Mouse (Mus musculus): ENCODE data around the gene Clta. TPM values are rescaled to one million over a fixed set of nuclear protein-coding genes. Genes with fewer than 3 reads are reported as not detected.

Gene Clta
- total and polyA plus RNA-seq, 2 experiments from 2014 or later: 366 to 379 TPM

DNA sequence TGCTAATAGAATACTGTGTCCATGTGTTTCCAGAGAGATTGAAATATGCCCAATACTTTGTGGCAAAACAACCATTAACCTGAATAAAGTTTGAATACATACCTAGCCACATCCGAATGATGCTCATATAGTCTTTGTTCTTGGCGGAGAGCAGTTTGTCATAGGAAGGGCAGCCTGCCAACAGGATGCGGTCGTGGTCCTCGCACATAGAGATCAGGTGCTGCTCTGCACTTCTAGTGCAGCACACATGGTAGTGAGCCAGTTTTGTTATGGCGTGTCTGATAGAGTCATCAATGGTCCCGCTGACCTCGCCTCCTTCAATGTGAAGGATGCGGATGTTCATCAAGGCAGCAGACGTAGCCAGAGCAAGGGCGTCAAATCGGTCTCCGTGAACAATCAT, 55.4 kb downstream of the Clta start:
- 83% methylated on average over 13 of the region's 13 CpGs for WGBS
- Histone ChIP-seq H3K9me3 (ENCODE audit: low read length) (no peaks in the 10 kb centered on the region), H3K9ac (replicated peaks; ENCODE audit: low read length) (no peak overlapping the region), H3K4me3 (ENCODE audit: low read length) (no peak overlapping the region), H3K27ac (no peak overlapping the region), H3K27me3 (ENCODE audit: insufficient read depth, low read length) (no peaks in the 10 kb centered on the region), H3K36me3 (ENCODE audit: insufficient read depth, low read length) (no peaks in the 10 kb centered on the region; the same call in 1 of the 2 replicates), H3K4me1 (ENCODE audit: insufficient read depth, low read length) (no peaks in the 10 kb centered on the region), H3K4me2 (ENCODE audit: low read depth, low read length) (no peak overlapping the region)
- ATAC-seq (no peak), DNase-seq (ENCODE audit: low spot score) (no peak)
- no peak for TF ChIP-seq CTCF (IDR thresholded peaks at IDR 0.05; ENCODE audit: low read depth)

DNA sequence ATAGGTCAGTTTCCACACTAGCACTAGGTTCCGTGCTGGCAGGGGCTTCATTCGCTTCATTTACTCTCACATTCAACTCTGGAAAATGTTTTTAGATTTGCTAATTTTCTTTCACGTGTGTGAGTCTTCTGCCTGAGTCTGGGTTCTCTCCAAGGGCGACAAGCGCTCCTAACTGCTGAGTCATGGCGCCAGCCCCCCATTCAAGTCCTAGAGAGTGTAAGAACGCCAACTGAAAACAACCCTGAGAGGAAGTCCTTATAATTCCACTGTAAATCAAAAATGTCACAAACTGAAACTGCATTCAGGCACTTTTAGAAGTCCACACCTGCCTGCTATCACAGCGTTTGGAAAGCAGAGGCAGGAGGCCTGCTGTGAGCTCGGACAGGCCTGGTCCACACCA, 57.8 kb downstream of the Clta start:
- Histone ChIP-seq H3K9me3 (ENCODE audit: low read length) (no peaks in the 10 kb centered on the region), H3K27me3 (ENCODE audit: insufficient read depth, low read length) (no peaks in the 10 kb centered on the region), H3K27ac (no peak overlapping the region), H3K9ac (replicated peaks; ENCODE audit: low read length) (no peak overlapping the region), H3K4me3 (ENCODE audit: low read length) (no peak overlapping the region), H3K4me1 (ENCODE audit: insufficient read depth, low read length) (no peaks in the 10 kb centered on the region), H3K4me2 (ENCODE audit: low read depth, low read length) (no peak overlapping the region), H3K36me3 (ENCODE audit: insufficient read depth, low read length) (no peaks in the 10 kb centered on the region; the same call in 1 of the 2 replicates)
- WGBS: 63% methylated on average over 9 of the region's 9 CpGs
- DNase-seq (ENCODE audit: low spot score): no peak
- no peak for ATAC-seq
- TF ChIP-seq CTCF (IDR thresholded peaks at IDR 0.05; ENCODE audit: low read depth): no peak

GRCm38 (mm10) chr4:44062816-44063215, 58.6 kb downstream of the Clta start:
- Histone ChIP-seq H3K4me3 (ENCODE audit: low read length) (no peak overlapping the region), H3K27me3 (ENCODE audit: insufficient read depth, low read length) (no peaks in the 10 kb centered on the region), H3K9me3 (ENCODE audit: low read length) (no peaks in the 10 kb centered on the region), H3K4me2 (ENCODE audit: low read depth, low read length) (no peak overlapping the region), H3K4me1 (ENCODE audit: insufficient read depth, low read length) (no peaks in the 10 kb centered on the region), H3K36me3 (ENCODE audit: insufficient read depth, low read length) (no peaks in the 10 kb centered on the region; the same call in 1 of the 2 replicates), H3K27ac (no peak overlapping the region), H3K9ac (replicated peaks; ENCODE audit: low read length) (no peak overlapping the region)
- DNase-seq (ENCODE audit: low spot score): no peak
- no peak for ATAC-seq
- 87% methylated on average over 14 of the region's 14 CpGs for WGBS
- TF ChIP-seq CTCF (IDR thresholded peaks at IDR 0.05; ENCODE audit: low read depth): no peak

DNA sequence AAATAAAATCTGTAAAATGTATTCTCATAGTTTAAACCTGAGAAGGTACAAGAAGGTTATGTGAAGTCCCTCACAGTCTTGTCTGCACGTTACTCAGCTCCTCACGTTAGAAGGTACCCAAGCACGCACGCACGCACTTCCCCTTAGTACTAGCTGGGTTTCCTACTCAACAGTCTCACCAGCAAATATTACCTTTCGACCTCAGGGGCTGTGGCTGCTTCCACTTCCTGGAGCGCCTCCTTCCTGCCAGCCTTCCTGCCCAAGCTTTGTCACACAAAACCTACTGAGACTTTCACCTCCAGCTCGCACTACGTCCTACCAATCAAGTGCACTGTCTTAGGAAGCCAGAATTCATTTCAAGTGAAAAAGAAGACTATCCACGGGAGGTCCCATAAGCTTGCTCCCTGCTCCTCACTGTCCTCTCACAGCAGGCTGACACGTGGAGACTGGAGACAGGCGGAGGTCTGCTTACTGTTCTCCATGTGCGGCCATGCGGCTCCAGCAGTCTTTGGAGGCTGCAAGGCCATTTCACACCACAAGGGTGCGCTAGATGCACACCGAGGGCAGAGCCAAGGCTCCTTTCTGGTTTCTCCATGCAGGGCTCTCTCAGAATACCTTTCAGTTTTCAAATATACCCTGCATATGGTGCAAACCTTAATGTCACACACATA, 61.2 kb downstream of the Clta start:
- Histone ChIP-seq H3K9me3 (ENCODE audit: low read length) (no peaks in the 10 kb centered on the region), H3K4me2 (ENCODE audit: low read depth, low read length) (0 out of 2 replicates have a peak overlapping the region, but pooled peaks have one; percentile 18), H3K36me3 (ENCODE audit: insufficient read depth, low read length) (no peaks in the 10 kb centered on the region), H3K4me3 (ENCODE audit: low read length) (no peak overlapping the region), H3K4me1 (ENCODE audit: insufficient read depth, low read length) (no peaks in the 10 kb centered on the region), H3K27ac (no peak overlapping the region), H3K27me3 (ENCODE audit: insufficient read depth, low read length) (no peaks in the 10 kb centered on the region), H3K9ac (replicated peaks; ENCODE audit: low read length) (no peak overlapping the region)
- TF ChIP-seq CTCF (IDR thresholded peaks at IDR 0.05; ENCODE audit: low read depth): peak; percentile 99
- DNase-seq (ENCODE audit: low spot score): peak; percentile 90
- ATAC-seq: peak; percentile 87
- WGBS: 38% methylated on average over 16 of the region's 16 CpGs

DNA sequence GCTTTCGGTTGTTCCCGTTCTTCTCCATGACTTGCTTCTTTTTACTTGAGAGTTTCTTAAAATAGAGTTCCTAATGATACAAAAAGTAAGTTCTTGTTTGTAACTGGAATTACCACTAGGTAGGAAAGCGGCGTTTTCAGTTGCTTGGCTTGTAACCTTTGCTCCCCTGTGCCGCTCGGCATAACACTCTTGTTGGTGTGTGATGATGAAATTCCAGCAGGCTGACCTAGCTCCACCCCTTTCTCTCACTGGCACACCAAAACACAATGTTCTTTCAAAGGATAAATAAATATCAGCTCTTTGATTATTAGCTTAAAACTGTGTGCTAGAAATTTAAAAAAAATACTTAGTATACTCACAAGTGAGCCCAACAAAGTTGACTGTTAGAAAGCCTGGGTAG, 62.6 kb downstream of the Clta start:
- no peak overlapping the region for H3K4me3 ChIP-seq (ENCODE audit: low read length)
- 85% methylated on average over 6 of the region's 6 CpGs for WGBS
- H3K4me2 ChIP-seq (ENCODE audit: low read depth, low read length): no peak overlapping the region
- no peak for DNase-seq (ENCODE audit: low spot score)
- H3K36me3 ChIP-seq (ENCODE audit: insufficient read depth, low read length): no peaks in the 10 kb centered on the region
- 0 out of 2 replicates have a peak, but pooled peaks cover 9% of the 10 kb centered on the region for H3K4me1 ChIP-seq (ENCODE audit: insufficient read depth, low read length)
- H3K27ac ChIP-seq: no peak overlapping the region
- H3K9me3 ChIP-seq (ENCODE audit: low read length): no peaks in the 10 kb centered on the region
- no peaks in the 10 kb centered on the region for H3K27me3 ChIP-seq (ENCODE audit: insufficient read depth, low read length)
- no peak for ATAC-seq
- H3K9ac ChIP-seq (replicated peaks; ENCODE audit: low read length): no peak overlapping the region
- no peak for TF ChIP-seq CTCF (IDR thresholded peaks at IDR 0.05; ENCODE audit: low read depth)

DNA sequence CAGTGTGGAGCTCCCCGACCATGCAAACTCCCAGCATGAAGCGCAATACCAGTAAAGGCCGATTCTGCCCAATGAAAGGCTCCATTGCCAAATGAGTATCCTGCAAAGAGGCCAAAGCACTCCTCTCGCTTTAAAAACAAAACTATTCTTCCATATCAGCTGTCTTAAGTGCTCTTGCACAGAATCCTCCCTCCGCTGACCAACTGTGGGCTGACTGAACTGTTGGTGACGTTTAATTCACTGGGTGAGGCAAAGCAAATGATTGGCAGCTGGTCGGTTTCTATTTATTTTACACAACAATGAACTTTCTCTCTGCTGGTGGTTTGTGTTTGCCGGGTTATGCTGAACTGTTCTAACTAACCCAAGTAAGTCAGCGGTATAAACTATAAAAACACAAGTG, 64.5 kb downstream of the Clta start:
- H3K4me3 ChIP-seq (ENCODE audit: low read length): no peak overlapping the region
- H3K9me3 ChIP-seq (ENCODE audit: low read length): no peaks in the 10 kb centered on the region
- no peaks in the 10 kb centered on the region for H3K36me3 ChIP-seq (ENCODE audit: insufficient read depth, low read length)
- no peak overlapping the region for H3K27ac ChIP-seq
- H3K27me3 ChIP-seq (ENCODE audit: insufficient read depth, low read length): no peaks in the 10 kb centered on the region
- 26% methylated on average over 9 of the region's 9 CpGs for WGBS
- ATAC-seq: no peak
- H3K4me2 ChIP-seq (ENCODE audit: low read depth, low read length): peak overlapping the region; percentile 27; the same call in 1 of the 2 replicates
- H3K9ac ChIP-seq (replicated peaks; ENCODE audit: low read length): no peak overlapping the region
- 0 out of 2 replicates have a peak, but pooled peaks cover 9% of the 10 kb centered on the region for H3K4me1 ChIP-seq (ENCODE audit: insufficient read depth, low read length)
- DNase-seq (ENCODE audit: low spot score): no peak
- no peak for TF ChIP-seq CTCF (IDR thresholded peaks at IDR 0.05; ENCODE audit: low read depth)

- 89% methylated on average over 4 of the region's 4 CpGs for WGBS
- Histone ChIP-seq H3K9me3 (ENCODE audit: low read length) (no peaks in the 10 kb centered on the region), H3K9ac (replicated peaks; ENCODE audit: low read length) (no peak overlapping the region), H3K27me3 (ENCODE audit: insufficient read depth, low read length) (no peaks in the 10 kb centered on the region), H3K4me3 (ENCODE audit: low read length) (no peak overlapping the region), H3K4me2 (ENCODE audit: low read depth, low read length) (no peak overlapping the region), H3K27ac (no peak overlapping the region), H3K4me1 (ENCODE audit: insufficient read depth, low read length) (0 out of 2 replicates have a peak, but pooled peaks cover 9% of the 10 kb centered on the region), H3K36me3 (ENCODE audit: insufficient read depth, low read length) (no peaks in the 10 kb centered on the region)
- no peak for ATAC-seq
- no peak for DNase-seq (ENCODE audit: low spot score)
- TF ChIP-seq CTCF (IDR thresholded peaks at IDR 0.05; ENCODE audit: low read depth): no peak
These were observed 65.2 kb downstream of the Clta start for GRCm38 (mm10) chr4:44069411-44069810.
